Mouse (Mus musculus) monocyte, adult 5-6 weeks (primary cell): Measurements from ENCODE around the gene Olfr523. TPM values are rescaled to one million over a fixed set of nuclear protein-coding genes. Genes with fewer than 3 reads are reported as not detected.
"Not testable (repeated sequence)": the region's sequence is repeated elsewhere in the genome, so short reads cannot be mapped to it uniquely, and the experiment has no call there.

ENCODE experiments used
- ATAC-seq: fragments of 153-309, 156-312 bp; replicated peaks from 2 replicates; pipeline ENCODE4 v1.8.0; 2017; ENCODE audit warnings: mild to moderate bottlenecking; ENCODE audit not compliant: low TSS enrichment, insufficient number of reproducible peaks, severe bottlenecking, poor library complexity, low FRiP score
- total RNA-seq: library from RNA; stranded (forward); fragments of 200-1000, 200-491, 200-594 nt; gene quantifications from 3 replicates; pipeline ENCODE4 v1.2.3, GENCODE M21; 2017

The Olfr523 gene
- total RNA-seq, result not detected in 3 replicates

- no peak for ATAC-seq
These were observed at the start of gene Olfr523 for GRCm38 (mm10) chr7:140172936-140173335. TSS of gene Olfr523 (plus strand) at chr7:140173217.

GRCm38 (mm10) chr7:140124382-140124781 is 48.6 kb upstream of the Olfr523 start:
- ATAC-seq, result no peak

GRCm38 (mm10) chr7:140125278-140126021 is 47.6 kb upstream of the Olfr523 start:
- ATAC-seq, result peak; percentile 96

- ATAC-seq, result no peak
These were observed 47.0 kb upstream of the Olfr523 start for GRCm38 (mm10) chr7:140126022-140126350.

GRCm38 (mm10) chr7:140126934-140127333 is 46.1 kb upstream of the Olfr523 start:
- ATAC-seq, result no peak

GRCm38 (mm10) chr7:140127911-140128310 is 45.1 kb upstream of the Olfr523 start:
- no peak for ATAC-seq

- not testable (repeated sequence) for ATAC-seq
These were observed 40.8 kb upstream of the Olfr523 start for GRCm38 (mm10) chr7:140132184-140132583.

GRCm38 (mm10) chr7:140134033-140134432 is 39.0 kb upstream of the Olfr523 start:
- not testable (repeated sequence) for ATAC-seq

GRCm38 (mm10) chr7:140135106-140135770 is 37.8 kb upstream of the Olfr523 start:
- no peak for ATAC-seq

- peak; percentile 86 for ATAC-seq
These were observed 35.6 kb upstream of the Olfr523 start, which contains the start of gene Mtg1 for GRCm38 (mm10) chr7:140137135-140138020. TSS of gene Mtg1 (plus strand) at chr7:140137564.

- ATAC-seq, result no peak
These were observed 35.1 kb upstream of the Olfr523 start for GRCm38 (mm10) chr7:140138021-140138310.

- ATAC-seq, result peak; percentile 52; the same call in 1 of the 2 replicates
These were observed 31.7 kb upstream of the Olfr523 start for GRCm38 (mm10) chr7:140141350-140141749.

- no peak for ATAC-seq
These were observed 28.5 kb upstream of the Olfr523 start for GRCm38 (mm10) chr7:140144550-140144949.

GRCm38 (mm10) chr7:140153383-140153782 is 19.6 kb upstream of the Olfr523 start:
- ATAC-seq, result no peak

GRCm38 (mm10) chr7:140153829-140154217 is 19.2 kb upstream of the Olfr523 start:
- ATAC-seq, result no peak

GRCm38 (mm10) chr7:140154218-140154927 is 18.6 kb upstream of the Olfr523 start, which contains the start of gene Sprn:
TSS of gene Sprn (minus strand) at chr7:140154877.
- ATAC-seq, result no peak

GRCm38 (mm10) chr7:140160363-140160762 is 12.7 kb upstream of the Olfr523 start:
- ATAC-seq, result no peak

- ATAC-seq, result no peak
These were observed 8.4 kb upstream of the Olfr523 start, which contains the start of gene Olfr522 for GRCm38 (mm10) chr7:140164664-140165063. TSS of gene Olfr522 (minus strand) at chr7:140164764.

- ATAC-seq, result no peak
These were observed 5.1 kb upstream of the Olfr523 start for GRCm38 (mm10) chr7:140167950-140168349.
